Mouse (Mus musculus) midbrain, postnatal 0 days (tissue): Measurements from ENCODE around the gene Tm9sf2. TPM values are rescaled to one million over a fixed set of nuclear protein-coding genes. Genes with fewer than 3 reads are reported as not detected.

Source experiments
- ATAC-seq: fragments of 200-750 bp; cut with Nextera tagmentation; 2 replicates; pipeline ENCODE4 v1.8.0; 2017; ENCODE audit warnings: moderate number of reproducible peaks, mild to moderate bottlenecking, moderate TSS enrichment, moderate library complexity; ENCODE audit not compliant: low FRiP score
- DNase-seq: peaks from one replicate; pipeline ENCODE4 v3.0.0-alpha.2; 2015; ENCODE audit warnings: low spot score
- H3K27ac ChIP-seq: fragments of 300-500 bp; sonication (generic); 2 replicates; pipeline ENCODE4 v1.5.1; 2014; ENCODE audit warnings: low read depth, mild to moderate bottlenecking, low read length, mixed read lengths
- H3K27me3 ChIP-seq: fragments of 300-500 bp; sonication (generic); 2 replicates; pipeline ENCODE4 v1.6.1; 2014; ENCODE audit warnings: low read length, control low read depth, mixed read lengths; ENCODE audit not compliant: insufficient read depth
- H3K36me3 ChIP-seq: fragments of 300-500 bp; sonication (generic); 2 replicates; pipeline ENCODE4 v1.6.1; 2014; ENCODE audit warnings: low read length, control low read depth, mixed read lengths; ENCODE audit not compliant: insufficient read depth
- H3K4me1 ChIP-seq: fragments of 300-500 bp; sonication (generic); 2 replicates; pipeline ENCODE4 v1.6.1; 2014; ENCODE audit warnings: mild to moderate bottlenecking, control low read depth, antibody characterized with exemption, low read length, mixed read lengths; ENCODE audit not compliant: insufficient read depth
- H3K4me2 ChIP-seq: fragments of 300-500 bp; sonication (generic); 2 replicates; pipeline ENCODE4 v1.6.1; 2014; ENCODE audit warnings: low read depth, mild to moderate bottlenecking, low read length, mixed read lengths; ENCODE audit not compliant: poor library complexity, severe bottlenecking
- H3K4me3 ChIP-seq: fragments of 300-500 bp; sonication (generic); 2 replicates; pipeline ENCODE4 v1.5.1; 2014; ENCODE audit warnings: low read depth, mild to moderate bottlenecking, low read length, moderate library complexity
- H3K9ac ChIP-seq: fragments of 300-500 bp; sonication (generic); replicated peaks from 2 replicates; pipeline ENCODE4 v1.6.1; 2014; ENCODE audit warnings: mild to moderate bottlenecking, low read length, moderate library complexity, mixed read lengths; ENCODE audit not compliant: poor library complexity, severe bottlenecking
- H3K9me3 ChIP-seq: fragments of 300-500 bp; sonication (generic); 2 replicates; pipeline ENCODE4 v1.6.1; 2016; ENCODE audit warnings: low read length, control low read depth
- CTCF ChIP-seq: IDR thresholded peaks from 2 replicates; pipeline ENCODE4 v1.5.1; 2016; ENCODE audit warnings: antibody characterized with exemption, mild to moderate bottlenecking
- WGBS: fragments of 180-500 bp; shearing (Covaris S2); extraction: QIAGEN DNeasy Blood & Tissue Kit; methylation state at CpG from one replicate; pipeline ENCODE4 v1.1.7; 2014; 5-methylcytosine and 5-hydroxymethylcytosine counted together
- polyA plus RNA-seq: library from polyadenylated mRNA; unstranded; fragments of >200 nt; fragmentation: Nextera tagmentation; extraction: Ambion mirVana; gene quantifications from 2 replicates; pipeline ENCODE4 v1.2.1, GENCODE M21; 2015
- total RNA-seq: library from RNA; depleted of rRNA; stranded (reverse); fragments of >200 nt; gene quantifications from 2 replicates; pipeline ENCODE4 v1.2.3, GENCODE M21; 2014

Tm9sf2 gene
- total and polyA plus RNA-seq, 2 experiments from 2014 or later, result 81.6 to 103 TPM

- peak; percentile 14 for DNase-seq
- H3K4me1 ChIP-seq, result no peaks in the 10 kb centered on the region
- WGBS, result 77% methylated on average over 10 of the region's 10 CpGs
These were observed 32.5 kb upstream of the Tm9sf2 start for GRCm38 (mm10) chr14:122074360-122074759.

GRCm38 (mm10) chr14:122075485-122076200, 31.2 kb upstream of the Tm9sf2 start:
- no peak overlapping the region for H3K9ac ChIP-seq
- H3K4me2 ChIP-seq, result no peak overlapping the region
- H3K27me3 ChIP-seq, result no peaks in the 10 kb centered on the region
- WGBS, result 85% methylated on average over 21 of the region's 21 CpGs
- H3K4me3 ChIP-seq, result no peak overlapping the region
- no peaks in the 10 kb centered on the region for H3K9me3 ChIP-seq
- no peak for ATAC-seq
- DNase-seq, result no peak
- no peaks in the 10 kb centered on the region for H3K36me3 ChIP-seq
- no peaks in the 10 kb centered on the region for H3K4me1 ChIP-seq
- TF ChIP-seq CTCF, result no peak
- no peak overlapping the region for H3K27ac ChIP-seq

More at GRCm38 (mm10) chr14:122074360-122074759, 32.5 kb upstream of the Tm9sf2 start:
- Histone ChIP-seq H3K27ac (no peak overlapping the region), H3K9ac (no peak overlapping the region), H3K36me3 (no peaks in the 10 kb centered on the region), H3K9me3 (no peaks in the 10 kb centered on the region), H3K4me3 (no peak overlapping the region), H3K27me3 (no peaks in the 10 kb centered on the region), H3K4me2 (no peak overlapping the region)
- TF ChIP-seq CTCF, result no peak
- ATAC-seq, result no peak

GRCm38 (mm10) chr14:122077017-122077416, 29.8 kb upstream of the Tm9sf2 start:
- TF ChIP-seq CTCF, result no peak
- Histone ChIP-seq H3K27me3 (no peaks in the 10 kb centered on the region), H3K9ac (no peak overlapping the region), H3K9me3 (no peaks in the 10 kb centered on the region), H3K4me3 (no peak overlapping the region), H3K4me2 (no peak overlapping the region), H3K27ac (no peak overlapping the region), H3K36me3 (no peaks in the 10 kb centered on the region), H3K4me1 (no peaks in the 10 kb centered on the region)
- DNase-seq (no peak), ATAC-seq (no peak)
- 86% methylated on average over 3 of the region's 3 CpGs for WGBS

- no peaks in the 10 kb centered on the region for H3K36me3 ChIP-seq
- no peak for ATAC-seq
- 49% methylated on average over 6 of the region's 6 CpGs for WGBS
These were observed 27.4 kb upstream of the Tm9sf2 start for GRCm38 (mm10) chr14:122079428-122079827.

GRCm38 (mm10) chr14:122079921-122080320, 26.9 kb upstream of the Tm9sf2 start:
- WGBS, result 78% methylated on average over 5 of the region's 5 CpGs
- Histone ChIP-seq H3K27me3 (no peaks in the 10 kb centered on the region), H3K27ac (no peak overlapping the region), H3K9ac (no peak overlapping the region), H3K4me2 (no peak overlapping the region), H3K36me3 (no peaks in the 10 kb centered on the region), H3K4me3 (no peak overlapping the region), H3K4me1 (no peaks in the 10 kb centered on the region), H3K9me3 (no peaks in the 10 kb centered on the region)
- TF ChIP-seq CTCF, result no peak
- ATAC-seq (no peak), DNase-seq (no peak)

More at GRCm38 (mm10) chr14:122079428-122079827, 27.4 kb upstream of the Tm9sf2 start:
- H3K4me2 ChIP-seq, result no peak overlapping the region
- peak; percentile 56 for TF ChIP-seq CTCF
- H3K27me3 ChIP-seq, result no peaks in the 10 kb centered on the region
- H3K4me1 ChIP-seq, result no peaks in the 10 kb centered on the region
- H3K27ac ChIP-seq, result no peak overlapping the region
- no peaks in the 10 kb centered on the region for H3K9me3 ChIP-seq
- no peak overlapping the region for H3K9ac ChIP-seq
- no peak overlapping the region for H3K4me3 ChIP-seq
- DNase-seq, result no peak

- WGBS, result 48% methylated on average over 3 of the region's 3 CpGs
- ATAC-seq (no peak), DNase-seq (no peak)
- H3K36me3 ChIP-seq, result no peaks in the 10 kb centered on the region
- no peaks in the 10 kb centered on the region for H3K4me1 ChIP-seq
- H3K9me3 ChIP-seq, result 0 out of 2 replicates have a peak, but pooled peaks cover 3% of the 10 kb centered on the region
- H3K27me3 ChIP-seq, result no peaks in the 10 kb centered on the region
- H3K4me2 ChIP-seq, result no peak overlapping the region
- H3K4me3 ChIP-seq, result no peak overlapping the region
- H3K9ac ChIP-seq, result no peak overlapping the region
- no peak for TF ChIP-seq CTCF
- H3K27ac ChIP-seq, result no peak overlapping the region
These were observed 25.5 kb upstream of the Tm9sf2 start for GRCm38 (mm10) chr14:122081308-122081707.
